Comparison of ENCODE assay signal across 17 mouse cellular contexts in the genomic region with DNA sequence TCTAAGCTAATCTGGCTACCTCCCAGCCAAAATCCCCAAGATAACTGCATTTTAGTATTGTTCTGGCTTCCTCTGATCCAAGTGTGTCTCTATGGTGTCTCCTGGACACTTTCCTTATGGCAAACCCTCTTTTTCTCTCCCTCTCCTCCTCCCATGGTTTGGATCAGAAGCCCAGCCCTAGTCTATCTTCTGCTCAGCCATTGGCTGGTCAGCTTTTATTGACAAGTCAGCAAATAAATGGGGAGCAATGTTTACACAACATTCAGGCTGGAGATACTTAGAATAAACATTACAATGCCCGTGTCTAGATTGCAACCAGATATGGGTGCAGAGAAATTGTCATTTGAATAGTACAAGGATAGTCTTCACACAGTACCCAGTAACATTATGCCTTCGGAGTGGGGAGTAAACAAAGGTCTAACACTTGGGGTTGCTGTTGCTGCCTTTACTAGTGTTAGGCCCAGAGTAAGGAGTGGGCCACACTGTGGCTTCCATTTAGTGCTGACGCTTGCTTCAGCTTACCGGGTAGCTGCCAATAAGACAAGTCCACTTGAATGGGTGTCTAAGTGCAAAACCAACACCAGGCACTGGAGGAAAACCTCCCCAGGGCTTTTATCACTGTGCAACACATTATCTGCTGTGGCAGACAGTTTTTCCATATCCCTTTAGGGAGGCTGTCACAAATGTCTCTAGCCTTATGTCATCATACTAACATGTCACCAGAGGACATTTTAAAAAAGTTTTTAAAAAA. TPM values are rescaled to one million over a fixed set of nuclear protein-coding genes. Genes with fewer than 3 reads are reported as not detected.
DNase-seq lines count a peak whose midpoint lies in the region; ATAC-seq and TF ChIP-seq lines count a peak whose summit lies in the region.
"Had no signal": no experiment of that assay in that cellular context is flagged by ENCODE, and none has a peak within 500 bp of the region (broad histone marks: within the 10 kb centered on the region; RNA-seq: fewer than 3 reads in every experiment).

No protein-coding gene starts in this region.

- no peak overlapping the region for H3K9ac ChIP-seq in lung, embryonic 14.5 days
- H3K9ac ChIP-seq in liver, embryonic 13.5 days: peak overlapping the region; percentile 57
- H3K9ac ChIP-seq in stomach, embryonic 14.5 days (replicated peaks; ENCODE audit: low read depth, low read length): no peak overlapping the region
- H3K9ac ChIP-seq: limb, embryonic 15.5 days had no signal

- TF ChIP-seq POLR2A in lung, adult 2 months (IDR thresholded peaks at IDR 0.05; ENCODE audit: borderline replicate concordance, extremely low read depth, low read depth, low read length): no peak

- intact Hi-C loops in gastrocnemius, postnatal 14 days (cut with DNase I; ENCODE audit: low total_unique reads): no loop called here

- H3K4me2 ChIP-seq in lung, embryonic 14.5 days: 0 out of 2 replicates have a peak overlapping the region, but pooled peaks have one; percentile 7
- peak overlapping the region; percentile 49 for H3K4me2 ChIP-seq in liver, embryonic 13.5 days
- no peak overlapping the region for H3K4me2 ChIP-seq in stomach, embryonic 14.5 days (replicated peaks; ENCODE audit: low read depth, low read length)
- H3K4me2 ChIP-seq: limb, embryonic 15.5 days had no signal

- no peak overlapping the region for H3K4me3 ChIP-seq in lung, embryonic 14.5 days (ENCODE audit: low read depth, low read length)
- H3K4me3 ChIP-seq in lung, adult 2 months (replicated peaks; ENCODE audit: extremely low read depth, low read depth, low read length): no peak overlapping the region
- 0 out of 2 replicates have a peak overlapping the region, but pooled peaks have one; percentile 21 for H3K4me3 ChIP-seq in liver, embryonic 13.5 days (replicated peaks)
- H3K4me3 ChIP-seq in stomach, embryonic 14.5 days (ENCODE audit: low read depth, low read length): no peak overlapping the region
- H3K4me3 ChIP-seq: forebrain, embryonic 10.5 days; limb, embryonic 15.5 days; myocyte had no signal

- peak; percentile 68 for DNase-seq in lung, embryonic 14.5 days
- no peak for DNase-seq in lung, adult 2 months
- peak; percentile 29 for DNase-seq in c-Kit-positive CD71-negative TER-119-negative erythroid progenitor cells, embryonic 14.5 days (ENCODE audit: low read depth)
- peak; percentile 70 for DNase-seq in liver, embryonic 13.5 days
- DNase-seq in gastrocnemius, postnatal 14 days: no peak
- DNase-seq in right cerebral cortex, postnatal 10 days (ENCODE audit: low spot score in 2 of 2): no peak
- DNase-seq: adrenal gland, adult 2 months; cerebellum, postnatal 14 days; gastrocnemius, postnatal 36 days; kidney, adult 2 months; right cerebral cortex, adult 18-20 months; thymus, postnatal 25 days had no signal

- WGBS in lung, embryonic 14.5 days: 24% methylated on average over 4 of the region's 4 CpGs
- WGBS in lung, adult 2 months: 29% methylated on average over 4 of the region's 4 CpGs
- whole genome bisulfite sequencing in liver, embryonic 13.5 days (ENCODE audit: insufficient replicate concordance): 25% methylated on average over 4 of the region's 4 CpGs
- WGBS in stomach, embryonic 14.5 days: 35% methylated on average over 4 of the region's 4 CpGs

- no peaks in the 10 kb centered on the region for H3K4me1 ChIP-seq in lung, embryonic 14.5 days (ENCODE audit: insufficient read depth)
- peaks cover 2% of the 10 kb centered on the region; the same call in 1 of the 2 replicates for H3K4me1 ChIP-seq in lung, adult 2 months (ENCODE audit: control insufficient read depth, insufficient read depth, low read length)
- H3K4me1 ChIP-seq in liver, embryonic 13.5 days (replicated peaks): peaks cover 50% of the 10 kb centered on the region
- no peaks in the 10 kb centered on the region for H3K4me1 ChIP-seq in stomach, embryonic 14.5 days (ENCODE audit: control insufficient read depth, insufficient read depth, low read length)
- H3K4me1 ChIP-seq: forebrain, embryonic 10.5 days; limb, embryonic 15.5 days had no signal

- no peaks in the 10 kb centered on the region for H3K36me3 ChIP-seq in lung, embryonic 14.5 days (ENCODE audit: insufficient read depth)
- no peaks in the 10 kb centered on the region for H3K36me3 ChIP-seq in liver, embryonic 13.5 days
- H3K36me3 ChIP-seq in stomach, embryonic 14.5 days (ENCODE audit: control insufficient read depth, insufficient read depth, low read length): no peaks in the 10 kb centered on the region
- H3K36me3 ChIP-seq: forebrain, embryonic 10.5 days; limb, embryonic 15.5 days had no signal

- H3K27ac ChIP-seq in lung, embryonic 14.5 days (ENCODE audit: low read depth): peak overlapping the region; percentile 3; the same call in 1 of the 2 replicates
- peak overlapping the region; percentile 93 for H3K27ac ChIP-seq in liver, embryonic 13.5 days
- H3K27ac ChIP-seq in stomach, embryonic 14.5 days (ENCODE audit: low read length): no peak overlapping the region
- H3K27ac ChIP-seq: forebrain, embryonic 10.5 days; limb, embryonic 15.5 days had no signal

- no peak for TF ChIP-seq CTCF in lung, embryonic 14.5 days (IDR thresholded peaks at IDR 0.05; ENCODE audit: low read depth)
- no peak for TF ChIP-seq CTCF in lung, adult 2 months (IDR thresholded peaks at IDR 0.05; ENCODE audit: insufficient read depth, low read length)

- H3K9me3 ChIP-seq in lung, embryonic 14.5 days (ENCODE audit: low read depth, low read length): no peaks in the 10 kb centered on the region
- H3K9me3 ChIP-seq in liver, embryonic 13.5 days (replicated peaks): no peaks in the 10 kb centered on the region
- no peaks in the 10 kb centered on the region for H3K9me3 ChIP-seq in stomach, embryonic 14.5 days (ENCODE audit: control insufficient read depth, low read depth, low read length)
- H3K9me3 ChIP-seq: forebrain, embryonic 10.5 days; limb, embryonic 15.5 days had no signal

- H3K27me3 ChIP-seq in lung, embryonic 14.5 days (ENCODE audit: insufficient read depth, low read length): no peaks in the 10 kb centered on the region
- no peaks in the 10 kb centered on the region for H3K27me3 ChIP-seq in liver, embryonic 13.5 days
- H3K27me3 ChIP-seq in stomach, embryonic 14.5 days (ENCODE audit: control insufficient read depth, insufficient read depth, low read length): no peaks in the 10 kb centered on the region
- H3K27me3 ChIP-seq: limb, embryonic 15.5 days had no signal

- ATAC-seq in lung, embryonic 14.5 days (ENCODE audit: insufficient read depth): peak; percentile 81
- peak; percentile 92 for ATAC-seq in liver, embryonic 13.5 days (ENCODE audit: low read depth)
- peak; percentile 61 for ATAC-seq in stomach, embryonic 14.5 days (ENCODE audit: insufficient number of reproducible peaks, insufficient read depth, low FRiP score, low read depth)
- no peak for ATAC-seq in cerebellum, adult (ENCODE audit: insufficient number of reproducible peaks, low FRiP score, low TSS enrichment)

RNA-seq across cellular contexts. Expression of gene Pla2g16, which starts 5.5 kb away (rescaled TPM):
- 10.4 and 12.5 TPM in 2 replicates for polyA plus RNA-seq in lung, embryonic 14.5 days (2014; fragmentation: Nextera tagmentation; extraction: Ambion mirVana)
- polyA plus RNA-seq in lung, adult 2 months (2012; rRNA removed): 15.1 and 19.0 TPM in 2 replicates
- 24.6 and 27.1 TPM in 2 replicates for polyA plus RNA-seq in liver, embryonic 13.5 days (2015; fragmentation: Nextera tagmentation; extraction: Ambion mirVana)
- 7.6 and 8.1 TPM in 2 replicates for polyA plus RNA-seq in stomach, embryonic 14.5 days (2014; fragmentation: Nextera tagmentation; extraction: Ambion mirVana)
- 10 to 100 TPM; 55.0 to 57.6 TPM for total RNA-seq in gastrocnemius, postnatal 14 days (2021)

RNA-seq across cellular contexts. Expression of gene Lgals12, which starts 55.3 kb away (rescaled TPM):
- 1.5 TPM in 2 replicates for polyA plus RNA-seq in lung, embryonic 14.5 days (2014; fragmentation: Nextera tagmentation; extraction: Ambion mirVana)
- polyA plus RNA-seq in lung, adult 2 months (2012; rRNA removed): 3.2 and 6.0 TPM in 2 replicates
- polyA plus RNA-seq in liver, embryonic 13.5 days (2015; fragmentation: Nextera tagmentation; extraction: Ambion mirVana): not detected in 2 replicates
- polyA plus RNA-seq in stomach, embryonic 14.5 days (2014; fragmentation: Nextera tagmentation; extraction: Ambion mirVana): 1.5 and 2.4 TPM in 2 replicates
- under 1 TPM; 0.13 to 0.33 TPM for total RNA-seq in gastrocnemius, postnatal 14 days (2021)

RNA-seq across cellular contexts. Expression of gene Atl3, which starts 57.9 kb away (rescaled TPM):
- 20.8 and 25.0 TPM in 2 replicates for polyA plus RNA-seq in lung, embryonic 14.5 days (2014; fragmentation: Nextera tagmentation; extraction: Ambion mirVana)
- polyA plus RNA-seq in lung, adult 2 months (2012; rRNA removed): 15.4 and 24.5 TPM in 2 replicates
- polyA plus RNA-seq in liver, embryonic 13.5 days (2015; fragmentation: Nextera tagmentation; extraction: Ambion mirVana): 6.9 and 7.0 TPM in 2 replicates
- polyA plus RNA-seq in stomach, embryonic 14.5 days (2014; fragmentation: Nextera tagmentation; extraction: Ambion mirVana): 18.6 and 21.0 TPM in 2 replicates
- 10 to 100 TPM; 15.4 to 16.0 TPM for total RNA-seq in gastrocnemius, postnatal 14 days (2021)

Comparison
In these comparisons a context has a peak if more than half of its experiments do, and no peak if none do; other contexts are left out.
1. DNase-seq: peak in lung, embryonic 14.5 days (single experiment), c-Kit-positive CD71-negative TER-119-negative erythroid progenitor cells, embryonic 14.5 days (single experiment) and liver, embryonic 13.5 days (single experiment); none in lung, adult 2 months (single experiment), gastrocnemius, postnatal 14 days (single experiment) and right cerebral cortex, postnatal 10 days (0 of 2).